Mouse (Mus musculus) testis, adult 2 months (tissue): ENCODE measurements around the gene Dph6.

ENCODE experiments used
- CTCF ChIP-seq: fragments of 200-500 bp; IDR thresholded peaks from 2 replicates; pipeline ENCODE4 v1.5.1; 2012; ENCODE audit warnings: low read depth, mild to moderate bottlenecking, inconsistent platforms, low read length, moderate library complexity; ENCODE audit not compliant: control insufficient read depth, insufficient read depth, insufficient replicate concordance
- POLR2A ChIP-seq: fragments of 200-500 bp; IDR thresholded peaks from 2 replicates; pipeline ENCODE4 v1.6.1; 2012; ENCODE audit warnings: low read depth, mild to moderate bottlenecking, inconsistent platforms, low read length, moderate library complexity; ENCODE audit not compliant: control insufficient read depth

- no peak for TF ChIP-seq POLR2A
- no peak for TF ChIP-seq CTCF
These were observed 32.3 kb upstream of the Dph6 start for GRCm38 (mm10) chr2:114687081-114687480.
